22 mouse cellular contexts compared by ENCODE assay signal in the genomic region with DNA sequence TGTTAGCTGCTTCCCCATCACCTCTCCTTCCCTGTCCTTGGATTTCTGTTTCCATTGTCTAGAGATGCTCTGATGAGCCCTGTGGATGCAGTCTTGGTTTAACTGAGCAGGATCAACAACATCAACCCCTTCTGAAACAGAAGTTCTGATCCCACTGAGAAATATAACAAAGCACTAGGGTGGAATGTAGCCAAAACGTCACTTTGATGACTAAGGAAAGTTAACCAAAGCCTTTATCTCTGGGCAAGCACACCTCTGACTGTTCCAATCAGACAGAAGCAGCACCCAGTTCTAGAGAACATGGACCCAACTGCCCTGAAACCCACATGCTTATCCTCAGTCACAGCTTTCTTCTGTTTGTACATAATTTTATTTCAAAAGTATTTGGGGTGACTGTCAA.
DNase-seq lines count a peak whose midpoint lies in the region; ATAC-seq and TF ChIP-seq lines count a peak whose summit lies in the region.
"Had no signal": no experiment of that assay in that cellular context is flagged by ENCODE, and none has a peak within 500 bp of the region (broad histone marks: within the 10 kb centered on the region; RNA-seq: fewer than 3 reads in every experiment).

No protein-coding gene starts in this region.

- ATAC-seq in liver, embryonic 12.5 days = peak; percentile 90
- ATAC-seq: activated CD4-positive, CD25-positive, alpha-beta regulatory T cell, adult 4 months; hindbrain, embryonic 16.5 days; intestine, postnatal 0 days had no signal

- no peaks in the 10 kb centered on the region for H3K9me3 ChIP-seq in liver, embryonic 12.5 days (replicated peaks)
- H3K9me3 ChIP-seq: embryonic facial prominence, embryonic 13.5 days; forebrain, embryonic 12.5 days; heart, embryonic 13.5 days had no signal

- no peak overlapping the region for H3K4me3 ChIP-seq in liver, embryonic 12.5 days
- no peak overlapping the region for H3K4me3 ChIP-seq in left cerebral cortex, adult 2 months
- H3K4me3 ChIP-seq in kidney, adult 2 months (ENCODE audit: insufficient read depth, low read depth, low read length) = no peak overlapping the region
- H3K4me3 ChIP-seq: embryonic facial prominence, embryonic 13.5 days; forebrain, embryonic 12.5 days; heart, embryonic 13.5 days; layer of hippocampus, adult 2 months; myocyte had no signal

- peaks cover 30% of the 10 kb centered on the region for H3K4me1 ChIP-seq in liver, embryonic 12.5 days
- H3K4me1 ChIP-seq in kidney, adult 2 months (ENCODE audit: control insufficient read depth, insufficient read depth, low read length) = no peaks in the 10 kb centered on the region
- H3K4me1 ChIP-seq: forebrain, embryonic 12.5 days; heart, embryonic 13.5 days had no signal

- H3K4me2 ChIP-seq in liver, embryonic 12.5 days = peak overlapping the region; percentile 23; the same call in 1 of the 2 replicates
- H3K4me2 ChIP-seq: embryonic facial prominence, embryonic 13.5 days; forebrain, embryonic 12.5 days; heart, embryonic 13.5 days; lung, embryonic 14.5 days had no signal

- no peaks in the 10 kb centered on the region for H3K27me3 ChIP-seq in liver, embryonic 12.5 days (replicated peaks)
- no peaks in the 10 kb centered on the region for H3K27me3 ChIP-seq in kidney, adult 2 months (replicated peaks; ENCODE audit: control insufficient read depth, insufficient read depth, low read length)
- H3K27me3 ChIP-seq: embryonic facial prominence, embryonic 13.5 days; forebrain, embryonic 12.5 days; heart, embryonic 13.5 days; Patski had no signal

- H3K27ac ChIP-seq in liver, embryonic 12.5 days = peak overlapping the region; percentile 71
- no peak overlapping the region for H3K27ac ChIP-seq in left cerebral cortex, adult 2 months
- no peak overlapping the region for H3K27ac ChIP-seq in kidney, adult 2 months (ENCODE audit: insufficient read depth, low read depth, low read length)
- H3K27ac ChIP-seq: forebrain, embryonic 12.5 days; heart, embryonic 13.5 days; layer of hippocampus, adult 2 months had no signal

- no peak for TF ChIP-seq POLR2A in kidney, adult 2 months (IDR thresholded peaks at IDR 0.05; ENCODE audit: low read depth, low read length)

- TF ChIP-seq CTCF in left cerebral cortex, adult 2 months (IDR thresholded peaks at IDR 0.05) = no peak
- no peak for TF ChIP-seq CTCF in kidney, adult 2 months (conservative IDR thresholded peaks at IDR 0.05; ENCODE audit: insufficient read depth, insufficient read length, low read depth, low read length)

- DNase-seq in spleen, adult 12 weeks (ENCODE audit: low spot score) = peak; percentile 31
- no peak for DNase-seq in spleen, adult 18-20 months
- peak; percentile 73 for DNase-seq in c-Kit-positive CD71-positive TER-119-positive erythroid progenitor cells, embryonic 14.5 days (ENCODE audit: low spot score)
- peak; percentile 12 to 51 for DNase-seq in spleen, postnatal 36 days (ENCODE audit: low spot score in 2 of 2)
- no peak for DNase-seq in left cerebral cortex, adult 2 months (ENCODE audit: extremely low spot score in 1 of 2, low spot score in 2 of 2)
- no peak for DNase-seq in kidney, adult 2 months
- DNase-seq in gastrocnemius, postnatal 25 days = no peak
- DNase-seq: adrenal gland, postnatal 36 days; cerebellum, adult 18-20 months; heart, postnatal 36 days; midbrain, embryonic 14.5 days had no signal

- no peaks in the 10 kb centered on the region for H3K36me3 ChIP-seq in liver, embryonic 12.5 days
- H3K36me3 ChIP-seq in kidney, adult 2 months (ENCODE audit: control insufficient read depth, insufficient read depth, low read length) = no peaks in the 10 kb centered on the region
- H3K36me3 ChIP-seq: embryonic facial prominence, embryonic 13.5 days; forebrain, embryonic 12.5 days; heart, embryonic 13.5 days had no signal

- 18% methylated on average over 1 of the region's 1 CpGs for WGBS in liver, embryonic 12.5 days (ENCODE audit: insufficient replicate concordance)
- 67% methylated on average over 1 of the region's 1 CpGs for WGBS in kidney, adult 2 months

- H3K9ac ChIP-seq in liver, embryonic 12.5 days = no peak overlapping the region
- H3K9ac ChIP-seq: embryonic facial prominence, embryonic 13.5 days; forebrain, embryonic 12.5 days; heart, embryonic 13.5 days; lung, embryonic 14.5 days had no signal

- intact Hi-C loops in left cerebral cortex, adult 2 months (cut with DNase I) = no loop called here

Comparison
In these comparisons a context has a peak if more than half of its experiments do, and no peak if none do; other contexts are left out.
1. DNase-seq: peak in spleen, adult 12 weeks (single experiment), c-Kit-positive CD71-positive TER-119-positive erythroid progenitor cells, embryonic 14.5 days (single experiment) and spleen, postnatal 36 days (2 of 2); none in spleen, adult 18-20 months (0 of 2), left cerebral cortex, adult 2 months (0 of 2), kidney, adult 2 months (single experiment) and gastrocnemius, postnatal 25 days (single experiment).